Mouse (Mus musculus): ENCODE measurements around the gene Lyst. TPM values are rescaled to one million over a fixed set of nuclear protein-coding genes. Genes with fewer than 3 reads are reported as not detected.
"Not testable (repeated sequence)": the region's sequence is repeated elsewhere in the genome, so short reads cannot be mapped to it uniquely, and the experiment has no call there.

Lyst gene
- polyA plus RNA-seq, 1 experiment from 2014 or later = 3.6 TPM

GRCm38 (mm10) chr13:13721435-13721834, 131.2 kb downstream of the Lyst start:
- H3K27ac ChIP-seq (replicated peaks); H3K4me1 ChIP-seq (replicated peaks); H3K27me3 ChIP-seq; H3K9ac ChIP-seq; H3K4me2 ChIP-seq; ATAC-seq (ENCODE audit: insufficient read depth); H3K9me3 ChIP-seq (replicated peaks); H3K4me3 ChIP-seq (replicated peaks): not testable (repeated sequence)
- WGBS (ENCODE audit: insufficient replicate concordance) = 85% methylated on average over 17 of the region's 17 CpGs
- peaks cover 18% of the 10 kb centered on the region for H3K36me3 ChIP-seq (replicated peaks)

- Histone ChIP-seq H3K4me1 (replicated peaks) (peaks cover 6% of the 10 kb centered on the region; the same call in 1 of the 2 replicates), H3K4me3 (replicated peaks) (no peak overlapping the region), H3K9ac (no peak overlapping the region), H3K4me2 (no peak overlapping the region), H3K27me3 (no peaks in the 10 kb centered on the region), H3K9me3 (replicated peaks) (no peaks in the 10 kb centered on the region), H3K36me3 (replicated peaks) (peaks cover 18% of the 10 kb centered on the region), H3K27ac (replicated peaks) (no peak overlapping the region)
- no peak for ATAC-seq (ENCODE audit: insufficient read depth)
- 18% methylated on average over 3 of the region's 3 CpGs for WGBS (ENCODE audit: insufficient replicate concordance)
These were observed 133.1 kb downstream of the Lyst start for GRCm38 (mm10) chr13:13723293-13723692.

- Histone ChIP-seq H3K9me3 (replicated peaks) (no peaks in the 10 kb centered on the region), H3K36me3 (replicated peaks) (peaks cover 18% of the 10 kb centered on the region), H3K27ac (replicated peaks) (no peak overlapping the region), H3K4me1 (replicated peaks) (peaks cover 6% of the 10 kb centered on the region; the same call in 1 of the 2 replicates), H3K4me2 (no peak overlapping the region), H3K27me3 (no peaks in the 10 kb centered on the region), H3K9ac (no peak overlapping the region), H3K4me3 (replicated peaks) (no peak overlapping the region)
- no peak for ATAC-seq (ENCODE audit: insufficient read depth)
These were observed 133.6 kb downstream of the Lyst start for GRCm38 (mm10) chr13:13723786-13724185.

- H3K27ac ChIP-seq (replicated peaks) = no peak overlapping the region
- no peak overlapping the region for H3K9ac ChIP-seq
- H3K4me1 ChIP-seq (replicated peaks) = no peaks in the 10 kb centered on the region
- no peak overlapping the region for H3K4me2 ChIP-seq
- WGBS (ENCODE audit: insufficient replicate concordance) = 76% methylated on average over 4 of the region's 4 CpGs
- no peak for ATAC-seq (ENCODE audit: insufficient read depth)
- no peak overlapping the region for H3K4me3 ChIP-seq (replicated peaks)
- no peaks in the 10 kb centered on the region for H3K27me3 ChIP-seq
- H3K9me3 ChIP-seq (replicated peaks) = no peaks in the 10 kb centered on the region
- H3K36me3 ChIP-seq (replicated peaks) = peaks cover 22% of the 10 kb centered on the region
These were observed 149.0 kb downstream of the Lyst start for GRCm38 (mm10) chr13:13739232-13739631.

GRCm38 (mm10) chr13:13745911-13746310, 155.7 kb downstream of the Lyst start:
- H3K27me3 ChIP-seq = no peaks in the 10 kb centered on the region
- no peak overlapping the region for H3K27ac ChIP-seq (replicated peaks)
- H3K9me3 ChIP-seq (replicated peaks) = no peaks in the 10 kb centered on the region
- H3K9ac ChIP-seq = no peak overlapping the region
- H3K4me2 ChIP-seq = no peak overlapping the region
- peaks cover 40% of the 10 kb centered on the region for H3K36me3 ChIP-seq (replicated peaks)
- no peak overlapping the region for H3K4me3 ChIP-seq (replicated peaks)
- no peaks in the 10 kb centered on the region for H3K4me1 ChIP-seq (replicated peaks)
- WGBS (ENCODE audit: insufficient replicate concordance) = 72% methylated on average over 3 of the region's 3 CpGs
- ATAC-seq (ENCODE audit: insufficient read depth) = no peak

- H3K4me3 ChIP-seq (replicated peaks) = no peak overlapping the region
- no peaks in the 10 kb centered on the region for H3K4me1 ChIP-seq (replicated peaks)
- no peak overlapping the region for H3K4me2 ChIP-seq
- no peak overlapping the region for H3K27ac ChIP-seq (replicated peaks)
- no peaks in the 10 kb centered on the region for H3K9me3 ChIP-seq (replicated peaks)
- peaks cover 29% of the 10 kb centered on the region for H3K36me3 ChIP-seq (replicated peaks)
- no peak for ATAC-seq (ENCODE audit: insufficient read depth)
- no peaks in the 10 kb centered on the region for H3K27me3 ChIP-seq
- no peak overlapping the region for H3K9ac ChIP-seq
These were observed 185.7 kb downstream of the Lyst start for GRCm38 (mm10) chr13:13775778-13776494.

- peaks cover 6% of the 10 kb centered on the region; the same call in 1 of the 2 replicates for H3K27me3 ChIP-seq
- no peaks in the 10 kb centered on the region for H3K9me3 ChIP-seq (replicated peaks)
- no peak for ATAC-seq (ENCODE audit: insufficient read depth)
- no peak overlapping the region for H3K4me3 ChIP-seq (replicated peaks)
- H3K36me3 ChIP-seq (replicated peaks) = peaks cover 29% of the 10 kb centered on the region
- H3K4me2 ChIP-seq = no peak overlapping the region
- 74% methylated on average over 11 of the region's 11 CpGs for WGBS (ENCODE audit: insufficient replicate concordance)
- H3K9ac ChIP-seq = no peak overlapping the region
- H3K27ac ChIP-seq (replicated peaks) = no peak overlapping the region
- H3K4me1 ChIP-seq (replicated peaks) = no peaks in the 10 kb centered on the region
These were observed 186.9 kb downstream of the Lyst start for GRCm38 (mm10) chr13:13777052-13777451.

- H3K4me3 ChIP-seq (replicated peaks) = no peak overlapping the region
- ATAC-seq (ENCODE audit: insufficient read depth) = no peak
- no peaks in the 10 kb centered on the region for H3K4me1 ChIP-seq (replicated peaks)
- no peak overlapping the region for H3K4me2 ChIP-seq
- peaks cover 29% of the 10 kb centered on the region for H3K36me3 ChIP-seq (replicated peaks)
- peaks cover 11% of the 10 kb centered on the region for H3K27me3 ChIP-seq
- H3K9ac ChIP-seq = no peak overlapping the region
- WGBS (ENCODE audit: insufficient replicate concordance) = 72% methylated on average over 8 of the region's 8 CpGs
- no peak overlapping the region for H3K27ac ChIP-seq (replicated peaks)
- no peaks in the 10 kb centered on the region for H3K9me3 ChIP-seq (replicated peaks)
These were observed 187.5 kb downstream of the Lyst start for GRCm38 (mm10) chr13:13777696-13778095.

GRCm38 (mm10) chr13:13778837-13779458, 188.8 kb downstream of the Lyst start:
- no peak overlapping the region for H3K27ac ChIP-seq (replicated peaks)
- peaks cover 3% of the 10 kb centered on the region; the same call in 1 of the 2 replicates for H3K4me1 ChIP-seq (replicated peaks)
- no peak overlapping the region for H3K4me3 ChIP-seq (replicated peaks)
- H3K9ac ChIP-seq = no peak overlapping the region
- no peaks in the 10 kb centered on the region for H3K9me3 ChIP-seq (replicated peaks)
- H3K4me2 ChIP-seq = no peak overlapping the region
- no peak for ATAC-seq (ENCODE audit: insufficient read depth)
- H3K27me3 ChIP-seq = peaks cover 23% of the 10 kb centered on the region
- H3K36me3 ChIP-seq (replicated peaks) = peaks cover 29% of the 10 kb centered on the region
- 53% methylated on average over 1 of the region's 1 CpGs for WGBS (ENCODE audit: insufficient replicate concordance)

- peaks cover 36% of the 10 kb centered on the region for H3K27me3 ChIP-seq
- no peak for ATAC-seq (ENCODE audit: insufficient read depth)
- 48% methylated on average over 3 of the region's 3 CpGs for WGBS (ENCODE audit: insufficient replicate concordance)
These were observed 190.1 kb downstream of the Lyst start for GRCm38 (mm10) chr13:13780271-13780670.

GRCm38 (mm10) chr13:13781026-13781425, 190.8 kb downstream of the Lyst start:
- Histone ChIP-seq H3K9me3 (replicated peaks) (no peaks in the 10 kb centered on the region), H3K36me3 (replicated peaks) (peaks cover 24% of the 10 kb centered on the region), H3K27me3 (peaks cover 44% of the 10 kb centered on the region), H3K4me2 (no peak overlapping the region), H3K4me1 (replicated peaks) (peaks cover 16% of the 10 kb centered on the region), H3K9ac (no peak overlapping the region), H3K4me3 (replicated peaks) (no peak overlapping the region), H3K27ac (replicated peaks) (no peak overlapping the region)
- no peak for ATAC-seq (ENCODE audit: insufficient read depth)
- whole genome bisulfite sequencing (ENCODE audit: insufficient replicate concordance) = 51% methylated on average over 4 of the region's 4 CpGs

More at GRCm38 (mm10) chr13:13780271-13780670, 190.1 kb downstream of the Lyst start:
- H3K4me2 ChIP-seq = no peak overlapping the region
- no peaks in the 10 kb centered on the region for H3K9me3 ChIP-seq (replicated peaks)
- no peak overlapping the region for H3K4me3 ChIP-seq (replicated peaks)
- no peak overlapping the region for H3K9ac ChIP-seq
- peaks cover 26% of the 10 kb centered on the region for H3K36me3 ChIP-seq (replicated peaks)
- peaks cover 14% of the 10 kb centered on the region for H3K4me1 ChIP-seq (replicated peaks)
- no peak overlapping the region for H3K27ac ChIP-seq (replicated peaks)
